Mouse (Mus musculus) limb, embryonic 13.5 days (tissue): ENCODE measurements around the gene Irf2bp2. TPM values are rescaled to one million over a fixed set of nuclear protein-coding genes. Genes with fewer than 3 reads are reported as not detected.
A peak's percentile ranks its signal among the peaks of the same experiment; 100 is the strongest.

ENCODE experiments used
- ATAC-seq: fragments of 200-750 bp; cut with Nextera tagmentation; 2 replicates; pipeline ENCODE4 v1.8.0; 2017; ENCODE audit warnings: low read depth, moderate number of reproducible peaks, moderate TSS enrichment; ENCODE audit not compliant: low FRiP score
- H3K27ac ChIP-seq: fragments of 300-500 bp; sonication (generic); 2 replicates; pipeline ENCODE4 v1.5.1; 2015; ENCODE audit warnings: inconsistent platforms, mild to moderate bottlenecking, moderate library complexity
- H3K27me3 ChIP-seq: fragments of 300-500 bp; sonication (generic); 2 replicates; pipeline ENCODE4 v1.6.1; 2015; ENCODE audit warnings: mild to moderate bottlenecking, inconsistent platforms
- H3K36me3 ChIP-seq: fragments of 300-500 bp; sonication (generic); 2 replicates; pipeline ENCODE4 v1.6.1; 2015; ENCODE audit warnings: inconsistent platforms, mild to moderate bottlenecking, moderate library complexity
- H3K4me1 ChIP-seq: fragments of 300-500 bp; sonication (generic); 2 replicates; pipeline ENCODE4 v1.6.1; 2015; ENCODE audit warnings: inconsistent platforms
- H3K4me2 ChIP-seq: fragments of 300-500 bp; sonication (generic); replicated peaks from 2 replicates; pipeline ENCODE4 v1.6.1; 2015; ENCODE audit warnings: inconsistent platforms, mild to moderate bottlenecking, moderate library complexity
- H3K4me3 ChIP-seq: fragments of 300-500 bp; sonication (generic); 2 replicates; pipeline ENCODE4 v1.5.1; 2015; ENCODE audit warnings: moderate library complexity, mild to moderate bottlenecking, inconsistent platforms
- H3K9ac ChIP-seq: fragments of 300-500 bp; sonication (generic); 2 replicates; pipeline ENCODE4 v1.6.1; 2015; ENCODE audit warnings: mild to moderate bottlenecking, inconsistent platforms
- H3K9me3 ChIP-seq: fragments of 300-500 bp; sonication (generic); 2 replicates; pipeline ENCODE4 v1.6.1; 2016; ENCODE audit warnings: inconsistent platforms
- WGBS: fragments of 180-500 bp; shearing (Covaris S2); methylation state at CpG from one replicate; pipeline ENCODE4 v1.1.7; 2015; 5-methylcytosine and 5-hydroxymethylcytosine counted together
- polyA plus RNA-seq: library from polyadenylated mRNA; unstranded; fragments of >200 nt; fragmentation: Nextera tagmentation; extraction: Ambion mirVana; gene quantifications from 2 replicates; pipeline ENCODE4 v1.2.1, GENCODE M21; 2015

The Irf2bp2 gene
- polyA plus RNA-seq, 1 experiment from 2014 or later = 11.6 TPM

DNA sequence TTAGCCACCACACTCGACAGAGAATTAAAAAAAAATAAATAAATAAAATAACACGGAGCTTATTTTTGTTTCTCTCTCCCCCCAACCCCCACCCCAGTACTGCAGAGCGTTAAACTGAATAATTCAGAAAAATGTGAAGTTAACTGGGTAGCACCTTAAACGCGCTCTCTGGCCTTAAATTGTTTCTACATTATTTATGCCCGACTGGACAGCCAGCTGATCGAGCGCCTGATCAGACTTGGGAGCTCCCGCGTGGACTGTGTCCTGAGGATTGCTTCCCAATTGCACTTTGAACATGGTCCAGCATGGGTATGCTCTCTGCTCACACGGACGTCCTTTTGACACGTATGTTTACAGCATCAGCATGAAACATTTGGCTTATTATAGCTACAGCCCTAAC is 10.3 kb downstream of the Irf2bp2 start:
- peak; percentile 30 for ATAC-seq

DNA sequence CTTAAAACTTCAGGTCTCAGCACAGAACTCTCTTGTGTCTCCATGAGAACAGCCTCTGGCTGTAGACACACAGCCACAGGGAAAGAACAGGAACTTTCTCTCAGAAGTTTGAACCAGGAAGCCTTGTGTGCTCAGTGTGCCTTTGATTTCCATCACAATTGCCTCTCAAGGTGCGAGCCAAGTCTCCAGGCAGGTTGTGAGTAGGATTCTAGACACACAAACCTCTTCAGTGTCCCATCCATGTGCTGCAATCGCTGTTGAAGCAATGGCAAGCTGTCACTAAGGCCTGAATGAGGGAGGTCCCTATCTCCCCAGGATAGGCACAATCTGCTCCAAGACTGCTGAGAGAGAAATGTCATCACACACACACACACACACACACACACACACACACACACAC is 10.8 kb downstream of the Irf2bp2 start:
- Histone ChIP-seq H3K36me3 (peaks cover 17% of the 10 kb centered on the region), H3K4me3 (no peak overlapping the region; the same call in 1 of the 2 replicates), H3K9ac (no peak overlapping the region), H3K27me3 (no peaks in the 10 kb centered on the region), H3K9me3 (0 out of 2 replicates have a peak, but pooled peaks cover 7% of the 10 kb centered on the region), H3K4me1 (peaks cover 53% of the 10 kb centered on the region), H3K4me2 (peak overlapping the region; percentile 97), H3K27ac (peak overlapping the region; percentile 96)
- ATAC-seq = no peak
- 53% methylated on average over 2 of the region's 2 CpGs for WGBS

More for the DNA sequence above, 10.3 kb downstream of the Irf2bp2 start:
- peak overlapping the region; percentile 97 for H3K4me2 ChIP-seq
- H3K36me3 ChIP-seq = peaks cover 18% of the 10 kb centered on the region
- H3K4me3 ChIP-seq = peak overlapping the region; percentile 52
- H3K27me3 ChIP-seq = no peaks in the 10 kb centered on the region
- peak overlapping the region; percentile 96 for H3K27ac ChIP-seq
- WGBS = 4% methylated on average over 13 of the region's 13 CpGs
- H3K4me1 ChIP-seq = peaks cover 58% of the 10 kb centered on the region
- 0 out of 2 replicates have a peak, but pooled peaks cover 7% of the 10 kb centered on the region for H3K9me3 ChIP-seq
- peak overlapping the region; percentile 78 for H3K9ac ChIP-seq

DNA sequence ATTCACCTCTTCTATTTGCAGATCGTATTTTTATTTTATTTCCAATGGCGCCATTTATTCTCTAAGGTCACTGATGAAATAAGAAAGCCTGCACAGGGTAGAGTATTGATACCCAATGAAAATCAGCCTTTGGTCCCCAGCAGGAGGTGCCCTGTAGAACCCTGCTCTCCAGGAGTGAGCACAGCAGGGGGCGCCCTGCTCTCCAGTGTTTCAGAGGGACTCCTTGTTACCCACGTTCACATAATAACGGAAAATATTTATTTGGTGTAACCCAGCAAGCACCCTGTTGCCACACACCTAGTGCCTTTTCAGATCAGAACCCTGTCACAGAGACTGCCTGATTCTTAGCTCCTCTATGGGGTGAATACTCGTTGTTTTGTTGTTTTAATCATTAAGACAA is 11.3 kb downstream of the Irf2bp2 start:
- H3K4me3 ChIP-seq = no peak overlapping the region
- H3K4me2 ChIP-seq = no peak overlapping the region
- H3K9me3 ChIP-seq = 0 out of 2 replicates have a peak, but pooled peaks cover 7% of the 10 kb centered on the region
- 42% methylated on average over 6 of the region's 6 CpGs for WGBS
- H3K27me3 ChIP-seq = no peaks in the 10 kb centered on the region
- H3K9ac ChIP-seq = no peak overlapping the region
- H3K36me3 ChIP-seq = peaks cover 13% of the 10 kb centered on the region
- H3K27ac ChIP-seq = peak overlapping the region; percentile 96; the same call in 1 of the 2 replicates
- H3K4me1 ChIP-seq = peaks cover 48% of the 10 kb centered on the region
- ATAC-seq = no peak

DNA sequence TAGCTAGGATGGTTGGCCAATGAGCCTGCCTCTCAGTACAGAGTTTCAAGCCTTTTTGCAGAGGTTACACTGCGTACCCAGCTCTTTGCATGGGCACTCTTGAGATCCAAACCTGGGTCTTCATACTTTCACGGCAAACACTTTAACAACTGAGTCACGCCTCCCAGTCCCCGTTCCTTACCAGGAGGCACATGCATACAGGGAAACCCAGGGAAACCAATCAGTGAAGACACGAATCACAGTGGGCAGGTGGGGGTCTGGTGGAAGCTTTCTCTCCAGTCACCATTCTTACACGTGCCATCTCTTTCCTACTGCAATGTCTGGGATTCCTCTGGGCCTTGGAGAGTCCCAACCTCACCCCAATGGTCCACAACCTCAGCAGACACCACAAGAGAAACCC is 12.1 kb downstream of the Irf2bp2 start:
- Histone ChIP-seq H3K36me3 (peaks cover 7% of the 10 kb centered on the region), H3K27ac (no peak overlapping the region), H3K4me3 (no peak overlapping the region), H3K27me3 (no peaks in the 10 kb centered on the region), H3K4me2 (no peak overlapping the region), H3K9ac (no peak overlapping the region), H3K9me3 (0 out of 2 replicates have a peak, but pooled peaks cover 7% of the 10 kb centered on the region), H3K4me1 (peaks cover 40% of the 10 kb centered on the region)
- ATAC-seq = no peak
- 92% methylated on average over 6 of the region's 6 CpGs for WGBS

DNA sequence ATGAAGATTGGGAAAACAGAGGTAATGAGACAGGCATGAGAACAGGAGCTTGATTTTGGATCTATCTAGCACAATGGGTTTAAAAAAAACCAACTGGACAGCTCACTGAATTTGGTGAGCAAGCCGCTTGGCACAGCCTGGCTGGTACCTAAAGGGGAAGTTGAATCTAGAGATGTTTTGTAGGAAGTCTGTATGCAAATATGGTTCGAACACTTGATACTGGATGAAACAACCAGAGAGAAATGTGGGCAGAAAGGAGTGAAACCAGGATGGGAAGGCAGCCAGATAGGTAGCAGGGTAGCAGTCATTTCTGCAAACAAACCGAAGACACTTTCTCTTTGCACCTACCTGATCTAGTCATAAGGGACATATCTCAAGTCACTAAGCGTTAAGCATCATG is 13.0 kb downstream of the Irf2bp2 start:
- Histone ChIP-seq H3K9ac (no peak overlapping the region), H3K36me3 (0 out of 2 replicates have a peak, but pooled peaks cover 4% of the 10 kb centered on the region), H3K27me3 (no peaks in the 10 kb centered on the region), H3K9me3 (0 out of 2 replicates have a peak, but pooled peaks cover 7% of the 10 kb centered on the region), H3K4me2 (no peak overlapping the region), H3K27ac (no peak overlapping the region), H3K4me1 (peaks cover 32% of the 10 kb centered on the region), H3K4me3 (no peak overlapping the region)
- WGBS = 94% methylated on average over 4 of the region's 4 CpGs
- ATAC-seq = no peak

DNA sequence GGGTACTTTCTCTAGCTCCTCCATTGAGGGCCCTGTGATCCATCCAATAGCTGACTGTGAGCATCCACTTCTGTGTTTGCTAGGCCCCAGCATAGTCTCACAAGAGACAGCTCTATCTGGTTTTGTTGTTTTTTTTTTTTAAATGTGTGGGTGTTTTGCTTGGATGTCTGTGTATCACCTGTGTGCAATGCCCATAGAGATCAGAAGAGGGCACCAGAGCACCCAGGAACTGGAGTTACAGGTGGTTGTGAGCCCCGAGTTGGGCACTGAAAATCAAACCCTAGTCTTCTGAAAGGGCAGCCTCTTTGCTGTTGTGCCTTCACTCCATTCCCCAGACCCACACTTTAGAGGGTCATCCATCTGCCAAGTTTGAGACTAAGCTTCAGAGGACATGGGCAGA is 13.7 kb downstream of the Irf2bp2 start:
- WGBS = 88% methylated on average over 1 of the region's 1 CpGs
- Histone ChIP-seq H3K27ac (no peak overlapping the region), H3K27me3 (no peaks in the 10 kb centered on the region), H3K4me1 (peaks cover 25% of the 10 kb centered on the region), H3K9ac (no peak overlapping the region), H3K36me3 (0 out of 2 replicates have a peak, but pooled peaks cover 4% of the 10 kb centered on the region), H3K4me3 (no peak overlapping the region), H3K9me3 (0 out of 2 replicates have a peak, but pooled peaks cover 7% of the 10 kb centered on the region), H3K4me2 (no peak overlapping the region)
- ATAC-seq = no peak

DNA sequence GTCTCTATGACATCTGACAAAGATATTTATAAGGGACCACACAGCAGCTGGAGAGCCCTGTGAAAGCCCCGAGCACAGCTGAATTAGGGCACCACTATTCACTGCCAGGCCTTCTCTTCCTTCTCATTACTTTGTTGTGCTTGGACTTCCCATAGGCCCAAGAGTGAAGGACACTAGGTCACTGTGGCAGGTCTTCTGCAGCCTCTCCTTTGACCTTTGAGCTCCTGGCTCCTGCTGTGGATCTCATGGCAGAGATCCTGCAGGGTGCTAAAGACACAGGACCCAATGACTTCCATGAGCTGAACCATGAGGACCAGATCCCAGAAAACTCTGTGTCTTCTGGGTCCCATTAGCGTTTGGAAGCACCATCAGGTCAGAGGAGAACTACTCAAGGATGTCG is 15.1 kb downstream of the Irf2bp2 start:
- H3K9ac ChIP-seq = no peak overlapping the region
- no peak overlapping the region for H3K4me3 ChIP-seq
- 0 out of 2 replicates have a peak, but pooled peaks cover 4% of the 10 kb centered on the region for H3K36me3 ChIP-seq
- H3K27ac ChIP-seq = no peak overlapping the region
- 85% methylated on average over 3 of the region's 3 CpGs for WGBS
- no peak overlapping the region for H3K4me2 ChIP-seq
- H3K27me3 ChIP-seq = no peaks in the 10 kb centered on the region
- H3K9me3 ChIP-seq = 0 out of 2 replicates have a peak, but pooled peaks cover 7% of the 10 kb centered on the region
- H3K4me1 ChIP-seq = peaks cover 12% of the 10 kb centered on the region
- ATAC-seq = no peak

DNA sequence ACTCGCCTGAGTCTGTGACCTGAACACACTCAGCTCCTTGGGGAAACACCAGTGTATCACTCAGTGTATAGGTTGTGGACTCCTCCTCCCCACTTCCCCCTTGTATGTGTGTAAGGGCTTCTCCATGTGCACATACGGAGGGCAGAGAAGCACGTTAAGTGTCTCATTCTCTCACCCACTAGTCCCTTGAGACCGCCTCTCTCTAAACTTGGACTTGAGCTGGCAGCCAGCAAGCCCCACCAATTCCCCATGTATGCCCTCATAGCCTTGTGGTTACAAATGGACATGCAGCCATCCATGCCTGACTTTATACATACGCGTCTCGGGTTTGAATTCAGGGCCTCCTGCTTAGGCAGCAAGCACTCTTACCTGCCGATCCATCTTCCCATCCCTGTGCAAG is 16.9 kb downstream of the Irf2bp2 start:
- H3K27ac ChIP-seq = no peak overlapping the region
- WGBS = 82% methylated on average over 8 of the region's 8 CpGs
- H3K9ac ChIP-seq = no peak overlapping the region
- 0 out of 2 replicates have a peak, but pooled peaks cover 4% of the 10 kb centered on the region for H3K36me3 ChIP-seq
- no peaks in the 10 kb centered on the region for H3K4me1 ChIP-seq
- H3K4me2 ChIP-seq = no peak overlapping the region
- no peak for ATAC-seq
- H3K27me3 ChIP-seq = no peaks in the 10 kb centered on the region
- 0 out of 2 replicates have a peak, but pooled peaks cover 7% of the 10 kb centered on the region for H3K9me3 ChIP-seq
- no peak overlapping the region for H3K4me3 ChIP-seq

DNA sequence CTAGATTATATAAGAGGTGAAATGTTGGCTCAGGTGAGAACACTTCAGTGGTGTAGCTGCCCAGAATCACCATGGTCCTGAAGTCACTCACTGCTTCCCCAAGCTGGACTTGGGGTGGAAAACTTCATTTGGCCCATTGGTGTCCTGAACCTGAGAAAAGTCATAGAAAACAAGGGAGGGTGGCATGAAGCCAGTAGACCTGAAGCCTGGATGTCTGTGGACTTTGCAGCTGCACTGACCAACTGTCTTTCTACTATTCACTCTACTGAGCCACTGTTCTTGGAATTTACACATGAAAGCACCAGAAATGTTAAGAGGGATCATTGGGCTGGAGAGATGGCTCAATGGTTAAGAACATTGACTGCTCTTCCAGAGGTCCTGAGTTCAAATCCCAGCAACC is 17.7 kb downstream of the Irf2bp2 start:
- Histone ChIP-seq H3K9ac (no peak overlapping the region), H3K9me3 (0 out of 2 replicates have a peak, but pooled peaks cover 7% of the 10 kb centered on the region), H3K27me3 (no peaks in the 10 kb centered on the region), H3K36me3 (no peaks in the 10 kb centered on the region), H3K4me1 (no peaks in the 10 kb centered on the region), H3K27ac (no peak overlapping the region), H3K4me2 (no peak overlapping the region), H3K4me3 (no peak overlapping the region)
- no peak for ATAC-seq

DNA sequence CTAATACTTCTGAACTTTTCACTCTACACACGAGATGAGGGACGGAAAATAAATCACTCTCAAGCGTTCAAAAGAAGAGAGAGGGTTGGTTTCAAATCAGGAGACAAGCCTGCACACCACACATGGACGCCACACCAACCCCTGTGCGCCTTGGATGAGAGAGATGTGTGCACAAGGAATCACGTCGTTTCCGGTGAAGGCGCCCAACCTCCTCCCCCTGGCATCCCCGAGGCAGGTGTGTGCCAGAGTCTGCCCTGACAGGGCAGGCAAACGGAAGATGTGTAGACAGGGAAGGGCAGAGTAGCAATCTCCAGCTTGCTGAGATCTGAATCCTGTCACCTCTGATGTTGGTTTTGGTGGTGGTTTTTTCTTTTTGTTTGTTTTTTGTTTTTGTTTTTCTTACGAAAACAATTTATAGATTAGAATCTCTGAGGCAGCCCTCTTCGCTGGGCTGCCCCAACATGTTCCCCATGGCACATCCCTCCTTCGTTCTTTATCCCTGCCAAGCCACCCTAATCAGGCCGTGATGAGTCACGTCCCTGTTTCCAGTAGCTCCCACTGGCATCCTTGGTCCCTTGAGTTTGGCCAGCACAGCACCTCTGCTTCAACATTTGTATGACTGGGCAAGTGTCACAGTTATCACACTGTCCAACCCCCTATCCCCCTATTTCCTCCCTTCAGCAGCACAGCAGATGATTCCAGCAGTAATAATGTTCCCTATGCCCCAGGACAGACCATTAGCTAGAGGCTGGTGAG is 18.7 kb downstream of the Irf2bp2 start:
- H3K27ac ChIP-seq = no peak overlapping the region

DNA sequence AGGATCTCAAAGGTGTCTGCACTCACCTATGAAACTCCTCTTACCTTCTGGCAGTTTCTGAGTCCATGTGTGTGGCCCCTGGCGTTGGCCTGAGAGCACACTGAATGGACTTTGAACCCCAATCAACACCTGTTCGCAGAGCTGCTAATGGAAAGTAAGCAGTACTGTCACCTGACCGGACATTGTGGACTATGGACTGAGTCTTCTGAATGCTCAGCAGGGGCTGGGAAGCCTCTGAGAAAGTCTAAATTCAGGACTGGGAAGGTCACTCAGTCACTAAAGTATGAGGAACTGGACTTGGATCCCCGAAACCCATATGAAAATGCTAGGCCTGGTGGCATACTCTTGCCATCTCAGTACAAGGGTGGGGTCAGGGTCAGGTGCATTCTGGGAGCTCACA is 19.9 kb downstream of the Irf2bp2 start:
- H3K4me2 ChIP-seq = no peak overlapping the region
- H3K36me3 ChIP-seq = no peaks in the 10 kb centered on the region
- H3K9me3 ChIP-seq = no peaks in the 10 kb centered on the region
- no peak overlapping the region for H3K9ac ChIP-seq
- WGBS = 86% methylated on average over 4 of the region's 4 CpGs
- H3K27me3 ChIP-seq = no peaks in the 10 kb centered on the region
- H3K4me3 ChIP-seq = no peak overlapping the region
- no peak overlapping the region for H3K27ac ChIP-seq
- no peak for ATAC-seq
- peaks cover 8% of the 10 kb centered on the region; the same call in 1 of the 2 replicates for H3K4me1 ChIP-seq

More for the DNA sequence above, 18.7 kb downstream of the Irf2bp2 start:
- Histone ChIP-seq H3K9ac (no peak overlapping the region), H3K4me1 (peaks cover 4% of the 10 kb centered on the region; the same call in 1 of the 2 replicates), H3K36me3 (no peaks in the 10 kb centered on the region), H3K4me2 (no peak overlapping the region), H3K9me3 (0 out of 2 replicates have a peak, but pooled peaks cover under 1% of the 10 kb centered on the region), H3K27me3 (no peaks in the 10 kb centered on the region), H3K4me3 (no peak overlapping the region)
- 81% methylated on average over 16 of the region's 16 CpGs for WGBS
- no peak for ATAC-seq

DNA sequence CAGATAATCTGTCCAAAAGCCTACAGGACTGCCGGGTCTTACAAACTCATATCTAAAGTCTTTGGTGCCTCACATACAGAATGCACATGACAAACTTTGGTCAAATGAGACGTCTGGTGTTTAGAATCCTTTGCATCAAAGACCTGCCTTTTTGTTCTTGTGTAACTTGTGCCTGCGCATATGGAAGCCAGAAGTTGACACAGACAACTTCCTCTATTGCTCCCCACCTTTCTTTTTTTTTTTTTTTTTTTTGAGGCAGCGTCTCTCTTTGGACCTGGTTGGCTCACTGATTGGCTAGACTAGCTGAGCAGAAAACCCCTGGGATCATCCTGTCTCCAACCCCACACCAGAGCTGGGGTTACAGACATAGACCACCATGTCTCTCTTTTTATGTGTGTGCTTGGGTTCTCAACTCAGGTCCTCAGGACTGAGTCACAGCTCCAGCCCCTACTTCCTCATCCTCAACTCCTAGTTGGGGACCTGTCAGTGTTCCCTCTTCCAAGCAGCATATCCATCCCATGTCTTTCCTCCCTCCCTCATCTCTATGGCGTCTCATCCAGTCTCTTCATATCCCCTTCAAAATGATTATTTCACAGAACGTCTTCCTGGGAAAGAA is 20.6 kb downstream of the Irf2bp2 start:
- Histone ChIP-seq H3K4me2 (no peak overlapping the region), H3K9me3 (no peaks in the 10 kb centered on the region), H3K27me3 (no peaks in the 10 kb centered on the region), H3K4me1 (peaks cover 11% of the 10 kb centered on the region), H3K4me3 (no peak overlapping the region), H3K27ac (no peak overlapping the region), H3K9ac (no peak overlapping the region), H3K36me3 (no peaks in the 10 kb centered on the region)
- no peak for ATAC-seq
- 87% methylated on average over 6 of the region's 6 CpGs for WGBS
